9 mouse cellular contexts compared by ENCODE assay signal in genomic region chr17:35834696-35835422, GRCm38 (mm10). TPM values are rescaled to one million over a fixed set of nuclear protein-coding genes. Genes with fewer than 3 reads are reported as not detected.
A peak's percentile ranks its signal among the peaks of the same experiment; 100 is the strongest.
DNase-seq lines count a peak whose midpoint lies in the region; ATAC-seq lines count a peak whose summit lies in the region.
"Had no signal": no experiment of that assay in that cellular context is flagged by ENCODE, and none has a peak within 500 bp of the region (broad histone marks: within the 10 kb centered on the region; RNA-seq: fewer than 3 reads in every experiment).

No protein-coding gene starts in this region.

- no peaks in the 10 kb centered on the region for H3K9me3 ChIP-seq in hindbrain, embryonic 13.5 days
- no peaks in the 10 kb centered on the region for H3K9me3 ChIP-seq in midbrain, embryonic 10.5 days (replicated peaks)

- no peaks in the 10 kb centered on the region for H3K27me3 ChIP-seq in hindbrain, embryonic 13.5 days
- no peaks in the 10 kb centered on the region for H3K27me3 ChIP-seq in midbrain, embryonic 10.5 days (ENCODE audit: low read depth, poor library complexity, severe bottlenecking)
- H3K27me3 ChIP-seq: Patski had no signal

- DNase-seq in frontal cortex, postnatal 10 days (ENCODE audit: low spot score in 2 of 2) = peak; percentile 37 to 39
- DNase-seq in retina, postnatal 1 day = peak; percentile 34
- no peak for DNase-seq in retina, embryonic 14.5 days (ENCODE audit: low spot score)
- DNase-seq in midbrain, embryonic 10.5 days (ENCODE audit: low spot score) = no peak
- no peak for DNase-seq in layer of hippocampus, adult 9-11 months

- peak overlapping the region; percentile 96 for H3K4me3 ChIP-seq in hindbrain, embryonic 13.5 days
- H3K4me3 ChIP-seq in midbrain, embryonic 10.5 days = peak overlapping the region; percentile 80

- peaks cover 61% of the 10 kb centered on the region for H3K4me1 ChIP-seq in hindbrain, embryonic 13.5 days (replicated peaks)
- H3K4me1 ChIP-seq in midbrain, embryonic 10.5 days = peaks cover 46% of the 10 kb centered on the region

- H3K9ac ChIP-seq in hindbrain, embryonic 13.5 days = peak overlapping the region; percentile 100

- peak overlapping the region; percentile 30; the same call in 1 of the 2 replicates for H3K27ac ChIP-seq in hindbrain, embryonic 13.5 days
- H3K27ac ChIP-seq in midbrain, embryonic 10.5 days (replicated peaks) = peak overlapping the region; percentile 52; the same call in 1 of the 2 replicates

- H3K4me2 ChIP-seq in hindbrain, embryonic 13.5 days = peak overlapping the region; percentile 92

- 79% methylated on average over 26 of the region's 26 CpGs for WGBS in hindbrain, embryonic 13.5 days
- WGBS in midbrain, embryonic 10.5 days = 82% methylated on average over 26 of the region's 26 CpGs

- peaks cover 62% of the 10 kb centered on the region for H3K36me3 ChIP-seq in hindbrain, embryonic 13.5 days
- H3K36me3 ChIP-seq in midbrain, embryonic 10.5 days = peaks cover 71% of the 10 kb centered on the region

- no peak for ATAC-seq in frontal cortex, adult (ENCODE audit: low TSS enrichment)
- no peak for ATAC-seq in hindbrain, embryonic 13.5 days (ENCODE audit: low FRiP score)
- ATAC-seq in inflammation-experienced regulatory T-cells, adult 6 months = no peak
- ATAC-seq: Patski had no signal

RNA-seq across cellular contexts. Expression of gene Tubb5, which starts 3.2 kb away (rescaled TPM):
- 1,714 and 1,822 TPM in 2 replicates for polyA plus RNA-seq in hindbrain, embryonic 13.5 days (2015; fragmentation: Nextera tagmentation; extraction: Ambion mirVana)
- 1,574 and 1,617 TPM in 2 replicates for polyA plus RNA-seq in midbrain, embryonic 10.5 days (2016; fragmentation: Nextera tagmentation; extraction: Ambion mirVana)
- 100 to 1,000 TPM; 404 to 882 (median 514) TPM for polyA plus RNA-seq in inflammation-experienced regulatory T-cells, adult 6 months (2017; shearing (Covaris generic))

RNA-seq across cellular contexts. Expression of gene Mdc1, which starts 6.5 kb away (rescaled TPM):
- polyA plus RNA-seq in hindbrain, embryonic 13.5 days (2015; fragmentation: Nextera tagmentation; extraction: Ambion mirVana) = 11.0 and 11.3 TPM in 2 replicates
- polyA plus RNA-seq in midbrain, embryonic 10.5 days (2016; fragmentation: Nextera tagmentation; extraction: Ambion mirVana) = 21.1 and 21.7 TPM in 2 replicates
- polyA plus RNA-seq in inflammation-experienced regulatory T-cells, adult 6 months (2017; shearing (Covaris generic)) = 10 to 100 TPM in 1 of 3 experiments, 1 to 10 TPM in 2; 6.1 to 10.7 (median 7.1) TPM

RNA-seq across cellular contexts. Expression of gene Flot1, which starts 11.8 kb away (rescaled TPM):
- polyA plus RNA-seq in hindbrain, embryonic 13.5 days (2015; fragmentation: Nextera tagmentation; extraction: Ambion mirVana) = 75.2 and 78.8 TPM in 2 replicates
- 54.8 and 59.3 TPM in 2 replicates for polyA plus RNA-seq in midbrain, embryonic 10.5 days (2016; fragmentation: Nextera tagmentation; extraction: Ambion mirVana)
- polyA plus RNA-seq in inflammation-experienced regulatory T-cells, adult 6 months (2017; shearing (Covaris generic)) = 10 to 100 TPM; 20.5 to 31.1 (median 28.1) TPM

RNA-seq across cellular contexts. Expression of gene Ier3, which starts 13.4 kb away (rescaled TPM):
- 8.2 and 9.2 TPM in 2 replicates for polyA plus RNA-seq in hindbrain, embryonic 13.5 days (2015; fragmentation: Nextera tagmentation; extraction: Ambion mirVana)
- polyA plus RNA-seq in midbrain, embryonic 10.5 days (2016; fragmentation: Nextera tagmentation; extraction: Ambion mirVana) = 3.0 and 3.7 TPM in 2 replicates
- 10 to 100 TPM in 1 of 3 experiments, 1 to 10 TPM in 1, under 1 TPM in 1; 0.54 to 11.8 (median 1.3) TPM for polyA plus RNA-seq in inflammation-experienced regulatory T-cells, adult 6 months (2017; shearing (Covaris generic))

RNA-seq across cellular contexts. Expression of gene Nrm, which starts 26.3 kb away (rescaled TPM):
- polyA plus RNA-seq in hindbrain, embryonic 13.5 days (2015; fragmentation: Nextera tagmentation; extraction: Ambion mirVana) = 26.4 and 26.9 TPM in 2 replicates
- polyA plus RNA-seq in midbrain, embryonic 10.5 days (2016; fragmentation: Nextera tagmentation; extraction: Ambion mirVana) = 80.0 and 84.5 TPM in 2 replicates
- 10 to 100 TPM; 25.4 to 64.8 (median 27.4) TPM for polyA plus RNA-seq in inflammation-experienced regulatory T-cells, adult 6 months (2017; shearing (Covaris generic))

Comparison
In these comparisons a context has a peak if more than half of its experiments do, and no peak if none do; other contexts are left out.
1. DNase-seq: peak in frontal cortex, postnatal 10 days (2 of 2) and retina, postnatal 1 day (single experiment); none in retina, embryonic 14.5 days (single experiment), midbrain, embryonic 10.5 days (single experiment) and layer of hippocampus, adult 9-11 months (single experiment).